Mouse (Mus musculus) embryonic facial prominence, embryonic 11.5 days (tissue): Measurements from ENCODE around the gene Auts2. TPM values are rescaled to one million over a fixed set of nuclear protein-coding genes. Genes with fewer than 3 reads are reported as not detected.

Source experiments
- ATAC-seq: fragments of 200-750 bp; cut with Nextera tagmentation; replicated peaks from 2 replicates; pipeline ENCODE4 v1.8.0; 2017; ENCODE audit warnings: low read depth; ENCODE audit not compliant: insufficient number of reproducible peaks, low FRiP score, low TSS enrichment
- DNase-seq: peaks from one replicate; pipeline ENCODE4 v3.0.0-alpha.2; 2015; ENCODE audit warnings: low spot score
- H3K27ac ChIP-seq: fragments of 300-500 bp; sonication (generic); replicated peaks from 2 replicates; pipeline ENCODE4 v1.5.1; 2014; ENCODE audit warnings: mild to moderate bottlenecking, low read depth, low read length, control low read depth
- H3K27me3 ChIP-seq: fragments of 300-500 bp; sonication (generic); 2 replicates; pipeline ENCODE4 v1.6.1; 2014; ENCODE audit warnings: mild to moderate bottlenecking, low read length, moderate library complexity, mixed read lengths; ENCODE audit not compliant: control insufficient read depth, insufficient read depth
- H3K36me3 ChIP-seq: fragments of 300-500 bp; sonication (generic); replicated peaks from 2 replicates; pipeline ENCODE4 v1.6.1; 2014; ENCODE audit warnings: low read depth, mild to moderate bottlenecking, low read length, moderate library complexity, mixed read lengths; ENCODE audit not compliant: control insufficient read depth, insufficient read depth
- H3K4me1 ChIP-seq: fragments of 300-500 bp; sonication (generic); 2 replicates; pipeline ENCODE4 v1.6.1; 2014; ENCODE audit warnings: low read length, mixed read lengths; ENCODE audit not compliant: control insufficient read depth, insufficient read depth
- H3K4me2 ChIP-seq: fragments of 300-500 bp; sonication (generic); 2 replicates; pipeline ENCODE4 v1.6.1; 2014; ENCODE audit warnings: low read depth, mild to moderate bottlenecking, control low read depth, low read length, moderate library complexity
- H3K4me3 ChIP-seq: fragments of 300-500 bp; sonication (generic); 2 replicates; pipeline ENCODE4 v1.5.1; 2014; ENCODE audit warnings: low read depth, low read length, control low read depth
- H3K9ac ChIP-seq: fragments of 300-500 bp; sonication (generic); replicated peaks from 2 replicates; pipeline ENCODE4 v1.6.1; 2014; ENCODE audit warnings: mild to moderate bottlenecking, control low read depth, low read length
- H3K9me3 ChIP-seq: fragments of 300-500 bp; sonication (generic); replicated peaks from 2 replicates; pipeline ENCODE4 v1.6.1; 2016; ENCODE audit warnings: mild to moderate bottlenecking, low read length, inconsistent platforms, mixed read lengths; ENCODE audit not compliant: control insufficient read depth
- WGBS: fragments of 180-500 bp; shearing (Covaris S2); extraction: QIAGEN DNeasy Blood & Tissue Kit; methylation state at CpG from one replicate; pipeline ENCODE4 v1.1.7; 2014; 5-methylcytosine and 5-hydroxymethylcytosine counted together
- polyA plus RNA-seq: library from polyadenylated mRNA; unstranded; fragments of >200 nt; fragmentation: Nextera tagmentation; extraction: Ambion mirVana; gene quantifications from 2 replicates; pipeline ENCODE4 v1.2.1, GENCODE M21; 2014

Auts2 gene
- polyA plus RNA-seq, 1 experiment from 2014 or later = 30.5 TPM

DNA sequence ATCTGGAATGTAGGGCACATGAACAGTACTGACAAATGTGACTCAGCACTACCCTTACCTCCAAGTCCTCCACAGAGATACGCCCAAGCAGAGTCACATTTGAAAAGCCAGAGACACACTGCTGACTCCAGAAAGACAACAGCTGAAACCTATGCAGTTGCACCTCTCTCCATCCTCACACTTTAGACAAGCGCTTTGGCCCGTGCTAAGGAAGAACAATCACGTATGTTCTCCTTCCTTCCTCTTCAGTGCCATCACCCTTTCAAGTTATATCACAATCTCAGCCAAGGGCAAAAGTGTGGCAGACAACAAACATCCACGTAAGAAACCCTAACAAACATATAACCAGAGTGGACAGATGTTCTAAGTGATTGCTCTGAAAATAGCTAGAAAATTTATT, 374.9 kb downstream of the Auts2 start:
- no peak for ATAC-seq
- no peak for DNase-seq
- Histone ChIP-seq H3K9me3 (no peaks in the 10 kb centered on the region), H3K4me1 (no peaks in the 10 kb centered on the region), H3K4me2 (no peak overlapping the region), H3K9ac (no peak overlapping the region), H3K27ac (no peak overlapping the region), H3K27me3 (no peaks in the 10 kb centered on the region), H3K4me3 (no peak overlapping the region), H3K36me3 (no peaks in the 10 kb centered on the region)
- WGBS = 94% methylated on average over 5 of the region's 5 CpGs

DNA sequence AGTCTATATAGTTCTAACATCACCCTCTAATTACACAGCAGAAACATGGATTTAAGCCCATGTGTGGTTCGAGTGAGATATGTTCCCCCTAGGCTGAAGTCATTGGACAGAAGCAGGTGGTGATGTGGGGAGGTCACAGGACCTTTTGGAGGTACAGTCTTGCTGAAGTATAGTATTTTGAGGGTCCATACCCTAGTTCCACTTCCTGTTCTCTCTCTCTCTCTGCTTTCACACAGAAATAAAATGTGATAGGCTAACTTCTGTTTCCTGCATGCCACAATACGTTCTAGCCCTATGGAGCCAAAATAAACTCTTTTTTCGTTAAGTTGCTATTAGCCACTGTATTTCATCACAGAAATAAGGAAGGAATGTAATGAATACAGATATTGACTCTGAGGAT, 376.6 kb downstream of the Auts2 start:
- H3K9me3 ChIP-seq = no peaks in the 10 kb centered on the region

DNA sequence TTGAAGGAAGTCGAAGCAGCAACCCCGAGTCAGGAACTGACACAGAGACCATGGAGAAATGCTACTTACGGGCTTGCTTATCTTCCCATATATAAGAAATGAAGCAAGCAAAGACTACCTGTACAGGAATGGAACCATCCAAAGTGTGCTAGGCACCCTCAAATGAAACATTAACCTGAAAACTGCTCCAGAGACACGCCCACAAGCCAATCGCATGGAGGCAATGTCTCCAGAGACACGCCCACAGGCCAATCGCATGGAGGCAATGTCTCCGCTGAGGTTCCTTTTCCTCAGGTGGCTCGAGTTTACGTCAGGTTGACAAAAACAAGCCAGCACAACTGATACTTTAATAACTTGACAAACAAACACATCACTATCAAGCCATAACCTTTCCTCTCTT, 379.2 kb downstream of the Auts2 start:
- Histone ChIP-seq H3K36me3 (no peaks in the 10 kb centered on the region), H3K9ac (no peak overlapping the region), H3K4me3 (no peak overlapping the region), H3K27me3 (no peaks in the 10 kb centered on the region), H3K4me1 (no peaks in the 10 kb centered on the region), H3K9me3 (no peaks in the 10 kb centered on the region), H3K4me2 (no peak overlapping the region), H3K27ac (no peak overlapping the region)
- no peak for ATAC-seq
- no peak for DNase-seq
- WGBS = 75% methylated on average over 10 of the region's 10 CpGs

More for the DNA sequence above, 376.6 kb downstream of the Auts2 start:
- Histone ChIP-seq H3K4me3 (no peak overlapping the region), H3K4me1 (no peaks in the 10 kb centered on the region), H3K27me3 (no peaks in the 10 kb centered on the region), H3K27ac (no peak overlapping the region), H3K4me2 (no peak overlapping the region), H3K36me3 (no peaks in the 10 kb centered on the region), H3K9ac (no peak overlapping the region)
- WGBS = 73% methylated on average over 3 of the region's 3 CpGs
- no peak for ATAC-seq
- no peak for DNase-seq

DNA sequence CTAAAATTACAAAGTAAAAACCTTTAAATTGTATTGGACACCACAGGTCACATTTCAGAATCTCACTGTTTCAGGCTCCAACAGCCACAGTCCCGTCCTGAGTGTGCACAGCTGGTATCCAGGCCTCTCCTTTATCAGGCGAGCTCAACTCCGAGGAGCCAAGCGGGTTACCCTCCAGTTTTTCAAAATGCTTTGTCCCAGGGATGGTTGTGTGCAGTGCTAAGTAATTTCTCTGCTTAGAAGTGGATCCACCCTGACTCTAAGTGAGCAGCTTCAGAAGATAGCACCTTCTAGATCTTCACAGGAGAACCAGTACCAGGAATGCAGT, 381.0 kb downstream of the Auts2 start:
- Histone ChIP-seq H3K27ac (no peak overlapping the region; the same call in 1 of the 2 replicates), H3K27me3 (no peaks in the 10 kb centered on the region), H3K4me2 (no peak overlapping the region), H3K9me3 (no peaks in the 10 kb centered on the region), H3K4me1 (no peaks in the 10 kb centered on the region), H3K4me3 (no peak overlapping the region), H3K36me3 (no peaks in the 10 kb centered on the region), H3K9ac (no peak overlapping the region)
- DNase-seq = no peak
- peak; percentile 75 for ATAC-seq
- WGBS = 28% methylated on average over 4 of the region's 4 CpGs

DNA sequence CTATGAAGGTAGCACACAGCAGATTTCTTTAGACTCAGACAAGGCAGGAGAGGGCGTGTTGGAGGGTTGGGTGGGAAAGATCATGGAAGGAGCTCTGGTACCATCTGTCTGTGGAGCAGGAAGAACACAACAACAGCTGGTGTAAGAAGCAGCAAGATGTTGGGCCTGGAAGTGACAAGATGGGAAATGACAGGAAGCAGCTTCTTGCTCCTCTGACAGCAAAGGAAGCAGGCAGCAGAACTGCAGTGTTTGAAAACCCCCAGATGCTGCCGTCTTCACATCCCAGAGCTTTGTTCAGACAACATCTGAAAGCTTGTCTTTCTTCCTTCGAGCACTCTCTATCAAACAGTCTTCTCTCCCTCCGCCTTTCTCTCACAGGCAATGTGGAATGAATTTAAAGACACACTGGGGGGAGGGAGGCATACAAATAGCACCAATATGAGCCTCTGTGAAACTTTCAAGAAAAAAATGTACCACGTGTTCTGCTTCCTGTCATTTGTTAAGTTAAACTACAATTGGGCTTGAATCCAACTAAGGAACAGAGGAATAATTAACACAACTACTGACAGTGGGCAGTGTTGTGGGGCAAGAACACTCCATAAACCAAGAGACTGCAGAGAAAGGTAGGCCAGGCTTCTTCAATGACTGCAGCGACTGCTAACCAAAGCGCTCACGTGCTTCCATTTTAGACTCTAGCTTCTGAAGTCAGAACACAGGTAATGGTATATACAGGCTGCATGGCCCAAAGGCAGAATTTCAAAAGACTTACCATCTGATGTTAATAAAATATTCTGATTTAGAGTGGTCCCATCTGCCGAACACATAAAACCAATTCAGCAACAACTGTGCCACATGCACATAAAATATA, 381.6 kb downstream of the Auts2 start:
- peak; percentile 83 for ATAC-seq
- peak overlapping the region; percentile 57 for H3K27ac ChIP-seq

DNA sequence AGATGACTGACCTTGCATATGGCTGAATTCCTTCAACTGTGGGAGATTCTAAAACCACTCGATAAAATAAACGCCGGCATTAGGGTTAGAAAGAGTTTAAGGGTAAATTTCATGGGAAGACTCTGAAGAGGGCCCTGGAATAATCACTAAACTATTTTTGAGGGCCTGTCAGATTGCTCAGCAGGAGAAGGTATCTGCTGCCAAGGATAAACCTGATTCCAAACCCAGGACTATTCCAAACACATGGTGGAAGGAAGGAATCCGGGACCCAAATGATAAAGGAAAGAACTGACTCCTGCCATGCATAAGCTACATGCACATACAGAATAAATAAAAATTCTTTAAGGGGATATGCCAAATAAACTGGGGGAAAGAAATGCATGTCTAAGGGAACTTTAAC, 399.0 kb downstream of the Auts2 start:
- WGBS = 86% methylated on average over 4 of the region's 4 CpGs

More for the DNA sequence above, 381.6 kb downstream of the Auts2 start:
- 29% methylated on average over 9 of the region's 9 CpGs for WGBS
- Histone ChIP-seq H3K9me3 (no peaks in the 10 kb centered on the region), H3K36me3 (no peaks in the 10 kb centered on the region), H3K27me3 (no peaks in the 10 kb centered on the region), H3K4me3 (no peak overlapping the region), H3K4me2 (no peak overlapping the region), H3K4me1 (no peaks in the 10 kb centered on the region), H3K9ac (no peak overlapping the region)
- peak; percentile 77 for DNase-seq

DNA sequence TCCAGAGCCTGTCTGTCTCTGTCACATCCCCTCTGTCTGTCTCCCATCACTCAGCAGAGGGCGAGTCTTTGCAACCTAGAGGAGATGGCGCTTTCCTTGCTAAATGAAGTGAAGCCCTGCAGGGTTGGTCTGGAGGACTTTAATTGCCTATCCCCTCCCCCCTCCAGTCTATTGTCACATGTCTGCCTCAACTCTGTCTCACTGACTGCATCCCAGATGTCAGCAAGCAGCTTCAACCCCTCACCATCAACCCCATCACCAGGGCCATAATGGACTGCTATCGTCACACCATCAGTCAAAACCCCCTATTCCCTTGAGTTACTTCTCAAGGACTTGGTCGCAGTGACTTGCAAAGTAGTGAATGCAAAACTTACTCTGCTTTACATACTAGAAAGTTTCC, 402.3 kb downstream of the Auts2 start:
- H3K4me1 ChIP-seq = no peaks in the 10 kb centered on the region
- H3K27ac ChIP-seq = no peak overlapping the region
- H3K4me2 ChIP-seq = no peak overlapping the region
- 60% methylated on average over 4 of the region's 4 CpGs for WGBS
- no peak overlapping the region for H3K9ac ChIP-seq
- no peak overlapping the region for H3K4me3 ChIP-seq
- DNase-seq (no peak), ATAC-seq (no peak)
- no peaks in the 10 kb centered on the region for H3K36me3 ChIP-seq
- no peaks in the 10 kb centered on the region for H3K9me3 ChIP-seq
- no peaks in the 10 kb centered on the region for H3K27me3 ChIP-seq

More for the DNA sequence above, 399.0 kb downstream of the Auts2 start:
- H3K4me1 ChIP-seq = no peaks in the 10 kb centered on the region
- no peak overlapping the region for H3K9ac ChIP-seq
- no peaks in the 10 kb centered on the region for H3K27me3 ChIP-seq
- H3K36me3 ChIP-seq = no peaks in the 10 kb centered on the region
- no peaks in the 10 kb centered on the region for H3K9me3 ChIP-seq
- no peak overlapping the region for H3K27ac ChIP-seq
- ATAC-seq = no peak
- no peak overlapping the region for H3K4me3 ChIP-seq
- DNase-seq = no peak
- H3K4me2 ChIP-seq = no peak overlapping the region

DNA sequence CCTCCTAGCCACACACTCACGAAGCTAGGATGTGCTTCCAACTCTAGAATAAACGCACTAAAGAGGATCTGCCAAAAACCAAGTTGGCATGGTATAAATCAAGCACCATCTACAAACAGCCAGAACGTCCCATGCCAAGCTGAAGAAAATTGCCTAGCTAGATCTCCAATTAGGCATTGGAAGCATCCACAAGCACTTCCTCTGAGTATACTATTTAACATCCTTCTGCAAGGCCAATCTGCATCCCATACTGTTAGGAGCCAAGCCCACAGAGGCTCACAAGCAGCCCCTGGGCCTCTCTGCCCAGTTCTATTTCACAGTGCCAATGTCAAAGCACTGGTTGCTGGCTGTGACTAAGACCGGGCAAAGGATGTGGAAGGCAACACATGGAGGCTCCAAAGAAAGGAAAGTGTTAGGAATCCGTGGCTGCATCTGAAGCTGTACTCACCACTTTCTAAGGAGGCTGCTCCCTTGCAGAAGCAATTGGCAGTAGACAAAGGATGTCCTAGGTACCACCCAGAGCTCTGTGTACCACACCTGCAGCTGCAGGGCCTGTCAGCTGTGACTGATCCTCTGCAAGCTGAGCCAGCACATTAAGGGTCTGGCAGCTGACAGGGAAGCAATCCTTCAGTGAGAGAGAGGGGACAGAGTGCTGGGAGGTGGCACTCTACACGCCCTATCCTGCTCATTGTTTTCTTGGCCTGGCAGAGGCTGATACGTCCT, 407.0 kb downstream of the Auts2 start:
- H3K27ac ChIP-seq = no peak overlapping the region
- no peaks in the 10 kb centered on the region for H3K4me1 ChIP-seq
- H3K4me3 ChIP-seq = no peak overlapping the region
- DNase-seq (no peak), ATAC-seq (no peak)
- no peak overlapping the region for H3K4me2 ChIP-seq
- H3K27me3 ChIP-seq = no peaks in the 10 kb centered on the region
- 71% methylated on average over 7 of the region's 7 CpGs for WGBS
- no peaks in the 10 kb centered on the region for H3K36me3 ChIP-seq
- H3K9ac ChIP-seq = no peak overlapping the region
- no peaks in the 10 kb centered on the region for H3K9me3 ChIP-seq
